Mouse (Mus musculus) telencephalon, adult 2 months (tissue): ENCODE measurements around the gene Gm17949.

Experiments
- DNase-seq: peaks from one replicate; pipeline ENCODE4 v3.0.0-alpha.2; 2011; ENCODE audit warnings: low read depth, low spot score

The Gm17949 gene

DNA sequence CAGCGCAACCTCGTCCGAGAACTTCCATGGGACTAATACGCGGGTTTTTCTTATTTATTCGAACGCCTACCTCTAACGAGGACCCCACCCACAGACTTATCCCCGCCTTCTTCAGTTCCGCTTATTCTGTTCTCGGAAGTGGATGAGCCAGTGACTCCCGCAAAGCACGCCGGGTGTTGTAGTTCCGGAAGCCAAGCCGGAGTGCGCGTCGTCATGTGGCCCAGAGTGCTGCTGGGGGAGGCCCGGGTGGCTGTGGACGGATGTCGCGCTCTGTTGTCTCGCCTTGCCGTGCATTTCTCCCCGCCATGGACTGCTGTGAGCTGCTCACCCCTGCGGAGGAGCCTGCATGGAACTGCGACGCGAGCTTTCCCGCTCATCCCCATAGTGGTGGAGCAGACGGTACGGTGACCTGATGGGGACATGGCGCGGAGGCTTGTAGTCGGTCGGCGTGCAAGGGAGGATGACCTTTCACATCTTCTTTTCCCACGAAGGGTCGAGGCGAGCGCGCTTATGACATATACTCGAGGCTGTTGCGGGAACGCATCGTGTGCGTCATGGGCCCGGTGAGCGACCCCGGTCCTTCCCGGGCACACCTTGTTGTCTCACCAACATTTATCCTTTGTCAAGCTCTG is 21.0 kb upstream of the Gm17949 start, which contains the start of gene Clpp:
TSS of gene Clpp (plus strand) at position 191 of the 632 bp plus-strand sequence.
- DNase-seq = peak; percentile 98

DNA sequence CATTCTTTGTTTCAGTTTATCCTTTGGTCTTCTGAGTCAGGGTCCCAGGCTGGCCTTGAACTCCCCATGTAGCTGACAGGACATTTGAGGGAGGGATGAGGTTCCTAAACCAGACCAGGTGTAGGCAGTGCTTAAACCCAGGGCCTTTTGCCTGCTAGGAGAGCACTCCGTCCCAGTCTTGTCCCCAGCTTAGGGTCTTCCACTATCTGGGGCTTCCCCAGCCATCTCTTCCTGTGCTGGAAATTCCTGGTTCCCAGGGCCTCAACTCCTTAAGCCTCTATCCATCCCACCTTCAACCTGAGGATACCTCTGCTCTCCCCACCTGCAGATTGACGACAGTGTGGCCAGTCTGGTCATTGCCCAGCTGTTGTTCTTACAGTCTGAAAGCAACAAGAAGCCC is 20.3 kb upstream of the Gm17949 start:
- DNase-seq = no peak

DNA sequence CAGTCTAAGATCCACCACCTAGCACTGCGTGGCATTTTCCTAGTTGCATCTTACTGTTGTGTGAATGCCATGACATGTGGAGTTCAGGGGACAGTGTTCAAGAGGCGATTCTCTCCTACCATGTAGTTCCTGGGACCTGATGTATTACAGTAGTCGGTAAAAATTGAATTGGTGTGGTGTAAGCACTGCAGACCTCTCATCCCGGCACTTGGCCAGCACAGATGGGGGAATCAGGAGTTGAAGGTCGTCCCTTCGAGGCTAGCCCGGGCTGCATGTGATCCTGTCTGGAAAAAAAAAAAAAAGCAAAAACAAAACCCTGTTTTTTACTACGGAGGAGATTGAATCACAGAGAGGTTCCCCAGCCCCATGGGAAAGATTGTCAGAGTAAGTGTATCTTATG is 16.2 kb upstream of the Gm17949 start:
- DNase-seq = no peak

DNA sequence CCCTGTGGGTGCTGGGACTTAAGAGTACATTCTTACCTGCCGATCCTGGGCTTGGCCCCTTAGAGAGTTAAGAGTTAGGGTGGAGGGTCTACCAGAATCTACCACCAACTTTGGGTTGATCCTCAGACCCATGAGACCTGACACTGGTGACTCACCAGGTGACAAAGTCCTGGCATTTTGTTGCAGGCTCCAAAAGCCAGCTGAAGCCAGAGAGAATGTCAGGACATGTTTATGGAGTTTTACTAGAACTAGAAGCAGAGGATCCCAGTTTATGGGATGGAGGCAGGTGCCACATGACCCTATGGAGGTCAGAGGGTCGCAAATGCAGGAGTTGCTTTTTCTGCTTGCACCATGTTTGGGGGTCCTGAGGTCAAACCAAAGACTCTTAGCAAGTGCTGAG is 14.8 kb upstream of the Gm17949 start:
- DNase-seq = no peak

DNA sequence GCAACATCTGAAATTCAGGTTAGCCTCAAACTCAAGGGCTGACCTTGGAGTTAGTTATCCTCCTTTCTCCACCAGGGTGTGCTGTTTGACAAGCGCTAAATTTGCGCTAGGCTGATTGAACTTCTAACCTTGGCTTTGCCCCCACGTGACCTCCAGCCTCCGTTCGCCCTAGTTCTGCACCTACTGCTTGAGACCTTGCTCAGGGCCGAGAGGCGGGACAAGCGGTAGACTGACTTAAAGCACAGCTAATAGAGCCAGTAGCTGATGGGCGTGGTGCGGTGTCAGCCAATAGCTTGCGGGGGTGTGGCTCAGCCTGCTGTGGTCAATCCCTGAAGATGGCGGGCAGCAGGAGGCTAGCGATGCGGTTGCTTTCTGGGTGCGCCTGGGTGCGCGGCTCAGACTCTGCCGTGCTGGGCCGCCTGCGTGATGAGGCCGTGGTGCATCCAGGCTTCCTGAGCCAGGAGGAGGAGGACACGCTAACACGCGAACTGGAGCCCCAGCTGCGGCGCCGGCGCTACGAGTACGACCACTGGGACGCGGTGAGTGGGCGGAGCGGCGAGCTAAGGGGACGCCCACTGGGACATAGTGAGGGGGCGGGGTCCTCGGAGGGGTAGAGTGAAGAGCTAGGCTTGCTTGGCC is 14.1 kb upstream of the Gm17949 start, which contains the start of gene Alkbh7:
TSS of gene Alkbh7 (plus strand) at position 311 of the 639 bp plus-strand sequence.
- peak; percentile 95 for DNase-seq

DNA sequence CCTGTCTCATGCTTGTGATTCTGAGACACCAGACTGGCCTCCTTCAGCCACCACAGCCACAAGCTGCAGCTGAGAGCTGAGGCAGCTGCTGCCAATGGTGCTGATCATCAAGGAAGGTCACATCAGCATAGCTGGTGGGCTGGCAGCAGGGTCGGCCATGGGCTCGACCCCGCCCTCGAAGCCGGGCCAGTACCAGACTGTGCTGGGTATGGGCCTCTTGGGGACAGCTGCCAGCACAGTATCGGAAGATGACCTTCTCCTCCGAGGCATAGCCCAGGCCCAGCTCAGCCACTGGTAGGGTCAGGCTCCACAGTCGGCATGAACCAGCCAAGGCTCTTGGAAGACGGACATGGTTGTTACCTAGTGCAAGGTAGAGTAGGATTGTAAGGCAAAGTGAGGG is 11.9 kb upstream of the Gm17949 start:
- no peak for DNase-seq

DNA sequence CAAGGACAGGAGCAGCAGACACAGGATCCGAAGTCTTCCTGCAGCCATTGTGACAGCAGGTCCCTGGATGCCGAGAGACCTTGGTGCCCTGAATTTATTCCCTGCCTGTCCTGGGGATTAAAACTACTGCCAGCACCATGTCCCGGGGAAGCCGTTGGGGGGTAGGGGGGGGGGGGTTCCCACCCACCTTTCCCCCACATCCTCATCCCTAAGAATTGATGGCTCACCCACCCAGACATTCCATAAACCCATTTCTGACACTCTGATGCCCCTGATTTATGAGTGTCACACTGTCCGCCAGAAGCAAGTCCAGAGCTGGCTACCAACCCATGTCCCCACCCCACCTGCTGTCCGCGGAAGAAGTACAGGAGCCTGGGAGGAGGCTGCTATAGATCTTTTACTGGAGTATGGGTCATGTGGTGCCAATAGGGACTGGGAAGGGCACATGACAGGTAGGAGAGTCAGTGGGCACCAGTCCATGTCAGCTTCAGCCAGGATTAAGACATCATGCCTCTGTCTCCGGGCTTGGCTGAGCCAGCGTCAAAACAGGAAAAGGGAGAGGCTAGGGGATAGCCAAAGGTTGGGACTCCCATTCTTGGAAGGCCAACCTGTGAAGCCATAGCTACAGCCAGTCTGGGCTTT is 11.2 kb upstream of the Gm17949 start, which contains the start of gene Pspn:
TSS of gene Pspn (minus strand) at position 51 of the 642 bp plus-strand sequence.
- no peak for DNase-seq

DNA sequence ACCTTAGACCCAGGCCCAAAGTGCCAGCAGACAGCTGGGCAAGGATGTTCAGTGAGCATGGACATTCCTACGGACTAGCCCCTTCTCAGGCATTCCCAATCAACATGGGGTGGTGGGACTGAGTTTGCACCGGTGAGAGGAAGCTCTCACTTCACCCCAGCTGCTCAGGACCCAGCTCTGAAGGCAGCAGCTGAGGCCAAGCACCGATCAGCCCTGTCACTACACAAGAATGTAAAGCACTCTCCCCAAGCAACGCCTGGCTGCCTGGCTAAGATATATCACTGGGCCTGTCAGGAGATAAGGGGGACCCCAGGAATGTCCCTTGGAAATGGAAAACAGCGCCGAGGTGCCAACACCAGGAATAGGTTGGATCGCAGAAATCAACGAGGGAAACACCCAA is 10.0 kb upstream of the Gm17949 start:
- no peak for DNase-seq

DNA sequence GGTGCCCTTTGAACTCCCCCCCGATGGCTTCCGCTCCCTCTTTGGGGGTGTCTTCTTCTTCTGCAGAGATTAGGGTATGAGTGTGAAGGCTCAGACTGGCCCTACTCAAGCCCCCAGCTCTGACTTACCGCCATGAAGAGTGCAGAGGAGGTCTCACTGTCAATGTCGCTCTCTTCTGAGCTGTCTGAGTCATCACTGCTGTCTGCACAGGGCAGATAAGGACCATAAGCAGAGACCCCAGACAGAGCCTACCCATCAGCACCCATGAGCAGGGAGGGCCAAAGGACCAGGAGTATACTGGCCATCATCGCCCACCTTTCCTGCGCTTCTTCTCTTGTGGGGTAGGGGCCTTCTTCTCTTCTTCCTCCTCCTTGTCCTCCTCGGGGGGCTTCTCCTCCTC is 7.3 kb upstream of the Gm17949 start:
- DNase-seq = no peak

DNA sequence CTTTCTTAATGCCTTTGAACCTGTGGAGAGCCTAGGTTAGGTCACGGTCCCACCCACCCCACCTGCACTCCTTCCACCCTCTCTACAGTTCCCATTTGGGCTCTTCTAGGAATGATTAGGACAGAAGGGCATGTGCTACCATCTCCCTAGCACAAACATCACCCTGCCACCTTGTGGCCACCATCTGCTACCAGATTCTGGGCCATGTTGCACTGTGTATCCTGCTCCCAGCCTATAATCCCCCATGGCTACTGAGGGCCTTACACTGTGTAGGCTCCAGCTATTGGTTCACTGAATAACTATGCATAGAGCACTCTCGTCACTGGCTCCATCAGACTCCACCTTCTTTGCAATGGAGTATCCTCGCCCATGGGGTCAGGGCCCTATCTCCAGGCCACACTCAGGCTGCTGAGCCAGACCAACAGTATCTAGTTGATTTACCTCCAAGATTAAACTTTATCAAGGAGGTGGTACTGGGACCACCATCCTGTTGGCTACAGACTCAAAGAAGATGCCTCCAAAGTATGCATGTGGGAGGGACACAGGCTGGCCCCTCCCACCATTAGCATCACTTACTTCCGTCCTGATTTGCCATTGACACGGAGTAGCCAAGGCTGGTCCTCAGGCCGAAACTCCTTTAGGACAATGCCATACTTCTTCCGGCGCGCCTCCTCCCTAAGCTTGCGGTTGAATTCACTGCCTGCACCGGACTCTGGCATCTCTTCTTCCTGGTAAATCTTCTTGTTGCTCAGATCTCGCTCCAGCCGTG is 3.9 kb upstream of the Gm17949 start:
- no peak for DNase-seq

DNA sequence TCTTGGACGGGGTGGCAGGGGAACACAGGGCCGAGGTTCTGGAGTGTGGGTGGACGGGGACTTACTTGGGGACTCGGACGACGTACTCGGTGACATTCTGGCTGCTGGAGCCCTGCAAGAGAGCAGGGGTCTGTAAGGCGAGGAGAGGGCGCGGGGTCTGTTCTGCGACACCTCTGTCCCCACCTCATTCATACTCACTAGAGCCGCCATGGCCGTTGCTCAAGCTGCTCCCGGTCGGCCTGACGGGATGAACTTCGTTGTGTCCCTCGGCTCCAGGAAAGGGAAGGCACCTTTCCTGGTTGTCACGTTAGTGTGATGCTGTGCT is 396 bp upstream of the Gm17949 start:
- DNase-seq = no peak

DNA sequence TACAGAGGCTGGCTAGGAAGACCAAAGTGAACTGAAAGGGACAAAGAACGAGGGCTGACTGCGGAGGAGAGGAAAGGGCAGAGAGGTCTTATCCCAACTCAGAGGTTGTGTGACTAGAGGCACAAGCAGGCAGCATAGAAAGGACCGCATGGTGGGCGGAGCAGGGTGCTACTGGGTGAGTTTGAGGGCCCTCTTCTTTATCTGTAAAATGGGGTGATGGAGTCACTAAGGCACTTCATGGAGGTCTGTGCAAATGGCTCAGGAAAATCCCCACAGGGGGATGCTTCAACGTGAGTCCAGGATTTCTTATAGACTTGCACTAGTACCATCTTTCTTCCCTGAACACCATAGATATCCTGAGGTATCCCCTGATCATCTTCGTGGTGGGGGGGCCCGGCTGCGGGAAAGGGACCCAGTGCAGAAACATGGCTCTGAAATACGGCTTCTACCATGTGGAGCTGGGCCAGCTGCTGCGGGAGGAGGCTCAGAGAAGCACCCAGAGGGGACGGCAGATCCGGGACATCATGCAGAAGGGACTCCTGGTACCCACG is 1.1 kb downstream of the Gm17949 start:
- DNase-seq = no peak

DNA sequence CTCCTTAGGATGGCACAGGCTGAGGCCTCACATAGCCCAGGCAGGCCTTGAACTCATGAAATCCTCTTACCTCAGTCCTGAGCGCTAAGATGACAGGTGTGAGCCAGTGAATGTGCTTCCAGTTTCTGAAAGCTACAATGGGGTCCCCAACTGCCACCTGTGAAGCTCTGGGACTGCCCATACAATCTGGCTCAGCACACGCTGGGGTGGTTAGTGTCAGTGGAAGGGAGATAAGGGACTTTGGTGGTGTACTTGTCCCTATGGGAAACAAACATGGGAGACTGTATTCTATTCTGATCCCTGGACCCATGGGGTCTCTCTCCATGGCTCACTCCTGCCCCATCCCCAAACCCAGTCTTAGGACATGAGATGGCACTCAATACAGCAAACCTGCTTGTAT is 8.4 kb downstream of the Gm17949 start:
- DNase-seq = no peak

DNA sequence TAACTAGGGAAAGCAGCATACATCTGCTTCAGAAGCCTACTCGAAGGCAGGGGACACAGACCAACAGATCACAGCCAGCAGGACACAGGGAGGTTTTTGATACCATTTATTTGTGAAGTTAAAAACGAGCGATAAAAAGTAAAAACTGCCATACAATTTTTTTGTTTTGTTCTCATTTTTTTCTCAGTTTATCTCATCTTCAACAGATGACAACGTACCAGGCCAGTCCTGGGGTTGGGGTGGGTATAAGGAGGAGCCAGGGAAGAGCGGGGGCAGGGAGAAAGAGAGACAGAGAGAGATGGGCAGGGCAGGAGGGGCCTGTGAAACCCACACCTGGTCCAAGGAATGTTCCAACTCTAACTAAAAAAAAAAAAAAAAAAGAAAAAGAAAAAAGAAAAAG is 9.7 kb downstream of the Gm17949 start:
- DNase-seq = no peak

DNA sequence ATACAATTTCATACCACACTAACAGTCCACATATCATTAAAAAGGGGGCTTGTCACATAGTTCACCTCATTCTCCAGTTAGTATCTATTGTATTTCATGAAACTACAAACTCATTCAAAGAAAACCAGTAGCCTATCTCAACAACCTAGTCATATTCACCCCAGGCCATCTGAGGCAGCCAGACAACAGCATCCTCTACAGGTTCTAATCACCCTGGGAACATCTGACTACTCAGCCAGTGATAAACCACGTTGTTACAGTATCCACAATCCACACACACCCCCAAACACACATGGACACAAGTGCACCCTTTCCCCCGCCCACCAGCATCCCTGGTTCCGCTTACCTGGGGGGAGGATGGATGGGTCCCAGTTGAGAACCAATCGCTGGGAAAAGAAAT is 16.2 kb downstream of the Gm17949 start:
- no peak for DNase-seq

DNA sequence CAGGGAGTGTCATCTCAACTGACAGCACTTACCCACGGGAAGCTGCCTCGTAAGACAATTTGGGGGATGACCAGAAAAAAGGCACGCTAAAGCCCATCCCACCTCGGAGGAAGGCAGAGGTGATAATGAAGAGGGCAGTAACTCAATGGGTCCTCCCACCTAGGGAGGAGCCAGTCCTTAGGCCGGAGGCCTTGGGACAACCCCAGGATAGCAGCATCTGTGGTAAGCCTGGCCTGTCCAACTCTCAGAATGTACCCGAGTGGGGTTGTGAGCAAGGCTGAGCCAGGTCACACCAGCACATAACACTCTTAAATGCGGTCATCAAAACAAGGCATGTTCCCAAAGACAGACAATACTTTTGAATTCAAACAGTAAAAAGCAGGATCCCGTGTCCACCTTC is 18.4 kb downstream of the Gm17949 start:
- no peak for DNase-seq

DNA sequence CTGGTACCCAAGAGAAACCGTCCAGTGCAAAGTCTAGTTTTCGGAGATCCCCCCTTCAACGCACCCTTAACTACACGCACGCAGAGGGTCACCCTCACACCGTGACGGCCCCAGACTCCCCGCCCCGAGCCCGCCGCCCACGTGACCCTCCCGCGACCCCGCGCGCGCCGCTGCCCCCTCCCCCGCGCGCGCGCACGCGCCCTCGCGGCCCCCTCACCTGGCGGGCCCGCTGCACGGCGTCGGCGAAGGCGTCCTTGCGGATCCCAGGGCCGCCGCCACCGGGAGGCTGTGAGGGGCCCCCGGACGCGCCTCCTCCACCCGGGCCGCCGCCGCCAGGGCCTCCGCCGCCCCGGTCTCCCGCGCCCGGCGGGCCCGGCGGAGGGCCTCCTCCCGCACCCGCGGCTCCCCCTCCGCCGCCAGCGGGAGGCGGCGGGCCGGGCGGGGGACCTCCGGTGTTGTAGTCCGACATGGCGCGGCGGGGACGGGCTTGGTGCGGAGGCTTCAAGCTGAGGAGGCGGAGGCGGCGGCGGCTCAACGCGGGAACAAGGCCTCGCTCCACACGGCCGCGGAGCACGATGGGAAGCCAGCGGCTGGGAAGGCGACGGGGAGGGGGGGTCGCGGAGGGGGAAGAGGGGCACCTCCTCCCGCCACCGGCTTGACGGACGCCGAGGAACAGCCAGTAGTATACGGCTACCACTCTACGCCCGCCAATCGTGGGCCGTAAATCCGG is 19.8 kb downstream of the Gm17949 start, which contains the start of gene Khsrp:
TSS of gene Khsrp (minus strand) at position 592 of the 730 bp plus-strand sequence.
- DNase-seq = no peak

DNA sequence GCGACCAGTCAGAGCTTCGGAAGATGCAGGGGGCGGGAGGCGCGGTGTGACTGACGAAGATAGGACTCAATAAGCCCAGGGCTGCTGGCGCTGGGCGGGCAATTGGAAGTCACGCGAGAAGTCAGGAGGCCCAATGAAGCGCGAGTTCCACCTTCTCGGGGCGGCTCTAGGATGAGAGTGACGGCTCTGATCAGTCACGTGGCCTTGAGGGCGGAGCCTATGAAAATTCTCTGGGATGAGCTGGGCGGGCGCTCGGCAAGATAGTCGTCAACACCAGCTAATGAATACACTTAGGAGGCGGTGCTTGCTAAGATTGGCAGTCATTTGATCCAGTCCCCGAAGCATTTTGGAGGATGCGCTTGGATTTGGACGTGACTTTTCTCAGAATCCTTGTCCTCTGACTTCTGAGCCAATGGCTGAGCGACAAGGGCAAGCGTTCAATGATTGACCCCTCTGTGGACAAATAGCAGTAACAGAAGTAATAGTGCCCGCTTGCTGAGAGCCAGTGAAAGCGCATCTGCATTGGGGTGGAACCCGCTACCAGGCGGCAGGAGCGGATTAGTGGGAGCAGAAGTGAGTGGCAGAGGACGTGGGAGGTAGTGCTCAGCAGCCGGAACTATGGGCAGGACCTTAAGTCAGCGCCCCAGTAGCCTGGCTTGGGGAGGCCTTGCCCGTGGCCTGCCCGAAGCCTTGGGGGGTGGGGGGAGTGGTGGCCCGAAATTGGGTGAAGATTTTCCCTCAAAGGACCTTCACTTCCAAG is 20.6 kb downstream of the Gm17949 start:
- DNase-seq = peak; percentile 100

DNA sequence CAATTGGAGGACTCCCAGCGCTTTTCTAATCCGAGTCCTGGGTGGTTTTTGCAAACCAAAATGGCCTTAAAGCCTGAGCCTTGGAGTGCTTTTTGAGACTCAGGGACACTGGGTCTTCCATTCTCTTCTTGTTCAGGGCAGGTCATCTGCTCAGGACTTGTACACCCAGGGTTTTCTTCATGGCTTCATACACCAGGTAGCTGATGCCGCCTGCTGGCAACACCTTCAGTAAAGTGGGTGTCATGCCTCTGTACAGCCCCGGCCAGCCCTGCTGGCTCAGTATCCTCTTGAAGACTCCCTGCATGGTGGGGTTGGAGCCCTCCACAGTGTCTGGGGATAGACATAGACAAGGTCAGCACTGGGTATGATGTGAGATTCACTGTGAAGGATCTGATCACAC is 21.6 kb downstream of the Gm17949 start:
- DNase-seq = no peak

DNA sequence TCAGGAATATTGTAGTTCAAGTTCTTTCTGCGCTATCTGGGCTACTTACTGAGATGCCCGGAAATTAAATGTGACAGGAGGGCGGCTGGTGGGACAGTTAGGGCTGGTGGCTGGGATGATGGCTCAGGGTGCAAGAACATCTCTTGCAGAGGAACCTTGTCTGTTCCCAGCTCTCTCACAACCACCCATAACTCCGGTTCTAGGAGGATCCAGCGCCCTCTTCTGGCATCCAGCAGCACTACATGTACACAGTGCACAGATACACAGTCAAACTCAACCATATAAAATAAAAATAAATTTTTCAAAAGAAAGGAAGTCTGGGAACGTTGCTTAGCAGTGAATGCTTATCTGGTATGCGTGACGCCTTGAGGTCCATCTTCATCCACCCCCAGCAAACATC is 27.7 kb downstream of the Gm17949 start:
- no peak for DNase-seq

DNA sequence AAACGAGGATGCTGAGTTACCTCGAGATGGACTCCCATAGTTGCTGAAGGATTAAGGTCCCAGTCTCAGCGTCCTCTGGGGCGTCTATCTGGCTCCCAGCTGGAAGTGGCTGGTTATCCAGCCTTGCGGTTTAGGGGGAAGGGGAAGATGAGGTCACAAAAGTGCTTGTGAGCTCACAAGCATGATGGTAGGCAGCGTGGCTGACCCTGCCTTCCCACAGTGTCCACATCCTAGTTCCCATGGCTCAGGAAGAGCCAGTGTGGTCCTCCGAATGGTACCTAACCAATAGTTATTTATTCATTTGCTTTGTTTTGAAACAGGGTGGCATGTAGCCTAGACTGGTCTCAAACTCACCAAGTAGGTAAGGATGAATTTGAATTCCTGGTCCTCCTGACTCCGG is 30.3 kb downstream of the Gm17949 start, which contains the start of gene Slc25a41:
TSS of gene Slc25a41 (minus strand) at position 101 of the 400 bp plus-strand sequence.
- no peak for DNase-seq
